Comparison of ENCODE assay signal across 9 mouse cellular contexts in the genomic region with DNA sequence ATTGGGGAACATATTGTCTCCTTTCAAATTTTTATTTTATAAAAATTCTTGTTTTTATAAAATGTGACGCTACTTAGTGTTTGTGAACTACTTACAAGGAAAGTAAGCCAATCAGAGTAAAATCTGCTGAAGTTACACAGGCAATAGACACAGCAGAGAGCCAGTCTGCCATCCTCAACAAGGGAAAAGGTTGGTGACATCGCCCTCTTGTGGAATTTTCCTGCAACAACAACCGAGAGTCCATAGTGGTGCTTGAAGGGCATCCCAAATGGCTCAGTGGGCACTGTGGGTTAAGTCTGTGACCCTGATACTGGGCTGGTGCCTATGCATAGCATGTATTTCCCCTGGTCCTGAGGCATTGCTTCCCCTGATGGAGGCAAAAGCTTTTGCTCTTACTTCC. TPM values are rescaled to one million over a fixed set of nuclear protein-coding genes. Genes with fewer than 3 reads are reported as not detected.
DNase-seq lines count a peak whose midpoint lies in the region; ATAC-seq lines count a peak whose summit lies in the region.
"Had no signal": no experiment of that assay in that cellular context is flagged by ENCODE, and none has a peak within 500 bp of the region (broad histone marks: within the 10 kb centered on the region; RNA-seq: fewer than 3 reads in every experiment).

No protein-coding gene starts in this region.

- H3K9me3 ChIP-seq in lung, embryonic 15.5 days, result no peaks in the 10 kb centered on the region
- H3K9me3 ChIP-seq: megakaryocyte, embryonic 14.5 days had no signal

- no peak overlapping the region for H3K27ac ChIP-seq in lung, embryonic 15.5 days

- H3K4me2 ChIP-seq in lung, embryonic 15.5 days, result no peak overlapping the region

- no peaks in the 10 kb centered on the region for H3K27me3 ChIP-seq in lung, embryonic 15.5 days

- H3K4me1 ChIP-seq in lung, embryonic 15.5 days, result peaks cover 8% of the 10 kb centered on the region; the same call in 1 of the 2 replicates

- ATAC-seq in common myeloid progenitor, adult 5-6 weeks (replicated peaks; ENCODE audit: low read depth, poor library complexity, severe bottlenecking), result peak; percentile 76
- 0 out of 2 replicates have a peak, but pooled peaks have one; percentile 32 for ATAC-seq in lung, embryonic 15.5 days (ENCODE audit: borderline replicate concordance, extremely low read depth, low FRiP score, low TSS enrichment)

- no peak overlapping the region for H3K4me3 ChIP-seq in lung, embryonic 15.5 days
- H3K4me3 ChIP-seq: megakaryocyte, embryonic 14.5 days had no signal

- no peak overlapping the region for H3K9ac ChIP-seq in lung, embryonic 15.5 days

- DNase-seq in CD4-positive, CD25-positive, alpha-beta regulatory T cell, adult 2 months (ENCODE audit: low read depth, low spot score), result peak; percentile 84
- DNase-seq in WW6 (ENCODE audit: low read depth, low spot score), result peak; percentile 47
- peak; percentile 65 for DNase-seq in gastrocnemius, postnatal 25 days
- DNase-seq in large intestine, adult 2 months (ENCODE audit: low read depth, low spot score), result peak; percentile 80
- DNase-seq in right cerebral cortex, postnatal 14 days, result peak; percentile 83
- DNase-seq in urinary bladder, postnatal 25 days (ENCODE audit: low spot score), result peak; percentile 74

- 3% methylated on average over 3 of the region's 3 CpGs for WGBS in large intestine, adult 2 months
- 1% methylated on average over 3 of the region's 3 CpGs for WGBS in lung, embryonic 15.5 days

- H3K36me3 ChIP-seq in lung, embryonic 15.5 days, result no peaks in the 10 kb centered on the region

RNA-seq across cellular contexts. Expression of a gene that starts 3.3 kb away (rescaled TPM):
- 19.2 and 21.0 TPM in 2 replicates for total RNA-seq in common myeloid progenitor, adult 5-6 weeks (2017)
- 1 to 10 TPM; 5.0 to 5.3 TPM for total RNA-seq in gastrocnemius, postnatal 25 days (2021)
- polyA plus RNA-seq in large intestine, adult 2 months (2012; rRNA removed), result 13.6 and 17.6 TPM in 2 replicates
- polyA plus RNA-seq in lung, embryonic 15.5 days (2015; fragmentation: Nextera tagmentation; extraction: Ambion mirVana), result 18.6 and 19.3 TPM in 2 replicates

RNA-seq across cellular contexts. Expression of a gene that starts 9.5 kb away (rescaled TPM):
- not detected in 2 replicates for total RNA-seq in common myeloid progenitor, adult 5-6 weeks (2017)
- total RNA-seq in gastrocnemius, postnatal 25 days (2021), result not detected
- polyA plus RNA-seq in large intestine, adult 2 months (2012; rRNA removed), result 67.2 and 87.4 TPM in 2 replicates
- polyA plus RNA-seq in lung, embryonic 15.5 days (2015; fragmentation: Nextera tagmentation; extraction: Ambion mirVana), result not detected in 2 replicates

RNA-seq across cellular contexts. Expression of a gene that starts 28.5 kb away (rescaled TPM):
- 39.9 and 42.2 TPM in 2 replicates for total RNA-seq in common myeloid progenitor, adult 5-6 weeks (2017)
- total RNA-seq in gastrocnemius, postnatal 25 days (2021), result 10 to 100 TPM in 1 of 2 experiments, 1 to 10 TPM in 1; 6.4 to 10.8 TPM
- polyA plus RNA-seq in large intestine, adult 2 months (2012; rRNA removed), result 13.5 and 15.4 TPM in 2 replicates
- polyA plus RNA-seq in lung, embryonic 15.5 days (2015; fragmentation: Nextera tagmentation; extraction: Ambion mirVana), result 88.6 and 97.0 TPM in 2 replicates

RNA-seq across cellular contexts. Expression of a gene that starts 33.9 kb away (rescaled TPM):
- total RNA-seq in common myeloid progenitor, adult 5-6 weeks (2017), result 0.14 TPM in 1 of 2 replicates, not detected in the other
- total RNA-seq in gastrocnemius, postnatal 25 days (2021), result 1 to 10 TPM; 3.1 to 4.4 TPM
- polyA plus RNA-seq in large intestine, adult 2 months (2012; rRNA removed), result 1.8 and 2.1 TPM in 2 replicates
- polyA plus RNA-seq in lung, embryonic 15.5 days (2015; fragmentation: Nextera tagmentation; extraction: Ambion mirVana), result 49.9 and 52.6 TPM in 2 replicates

RNA-seq across cellular contexts. Expression of a gene that starts 40.8 kb away (rescaled TPM):
- 0.55 TPM in 1 of 2 replicates, not detected in the other for total RNA-seq in common myeloid progenitor, adult 5-6 weeks (2017)
- 10 to 100 TPM; 10.3 to 11.6 TPM for total RNA-seq in gastrocnemius, postnatal 25 days (2021)
- polyA plus RNA-seq in large intestine, adult 2 months (2012; rRNA removed), result 0.91 and 1.2 TPM in 2 replicates
- 5.0 and 5.5 TPM in 2 replicates for polyA plus RNA-seq in lung, embryonic 15.5 days (2015; fragmentation: Nextera tagmentation; extraction: Ambion mirVana)
